ENCODE assay signal across 20 mouse cellular contexts in the genomic region with DNA sequence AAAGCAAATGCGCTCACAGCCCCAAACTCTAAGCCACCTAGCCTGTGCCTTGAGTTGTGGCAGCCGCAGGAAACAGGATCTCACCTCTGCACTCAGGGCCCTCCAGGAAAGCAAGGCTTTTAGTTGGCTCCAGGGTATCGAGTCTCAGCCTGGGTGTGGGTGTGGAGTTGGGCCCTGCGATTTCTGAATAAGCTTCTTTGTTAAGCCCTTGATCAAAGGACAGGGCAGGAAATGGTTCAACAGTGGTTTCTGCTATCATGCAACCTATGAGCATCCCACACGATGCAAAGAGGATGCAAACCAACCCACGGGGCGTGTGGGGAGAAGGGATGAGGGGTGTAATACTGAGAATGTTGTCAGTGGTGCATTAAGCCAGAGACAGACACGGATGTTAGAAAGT. TPM values are rescaled to one million over a fixed set of nuclear protein-coding genes. Genes with fewer than 3 reads are reported as not detected.
DNase-seq lines count a peak whose midpoint lies in the region; ATAC-seq and TF ChIP-seq lines count a peak whose summit lies in the region.
"Had no signal": no experiment of that assay in that cellular context is flagged by ENCODE, and none has a peak within 500 bp of the region (broad histone marks: within the 10 kb centered on the region; RNA-seq: fewer than 3 reads in every experiment).

No protein-coding gene starts in this region.

- H3K4me1 ChIP-seq in limb, embryonic 12.5 days (replicated peaks): peaks cover 7% of the 10 kb centered on the region; the same call in 1 of the 2 replicates
- H3K4me1 ChIP-seq in limb, embryonic 10.5 days: peaks cover 13% of the 10 kb centered on the region; the same call in 1 of the 2 replicates
- H3K4me1 ChIP-seq in forebrain, embryonic 13.5 days: no peaks in the 10 kb centered on the region
- no peaks in the 10 kb centered on the region for H3K4me1 ChIP-seq in cerebellum, adult 2 months (ENCODE audit: control insufficient read depth, insufficient read depth, low read length)
- H3K4me1 ChIP-seq: midbrain, embryonic 12.5 days; neural tube, embryonic 12.5 days had no signal

- 76% methylated on average over 8 of the region's 8 CpGs for WGBS in limb, embryonic 12.5 days
- WGBS in limb, embryonic 10.5 days: 83% methylated on average over 8 of the region's 8 CpGs
- WGBS in forebrain, embryonic 13.5 days: 78% methylated on average over 8 of the region's 8 CpGs
- 83% methylated on average over 8 of the region's 8 CpGs for WGBS in cerebellum, adult 2 months

- H3K36me3 ChIP-seq in limb, embryonic 12.5 days: peaks cover 27% of the 10 kb centered on the region
- H3K36me3 ChIP-seq in limb, embryonic 10.5 days: peaks cover 30% of the 10 kb centered on the region
- H3K36me3 ChIP-seq in forebrain, embryonic 13.5 days (ENCODE audit: poor library complexity, severe bottlenecking): peaks cover 17% of the 10 kb centered on the region
- H3K36me3 ChIP-seq: lung, embryonic 15.5 days had no signal

- H3K9me3 ChIP-seq in limb, embryonic 12.5 days: no peaks in the 10 kb centered on the region
- no peaks in the 10 kb centered on the region for H3K9me3 ChIP-seq in limb, embryonic 10.5 days (replicated peaks)
- no peaks in the 10 kb centered on the region for H3K9me3 ChIP-seq in forebrain, embryonic 13.5 days (replicated peaks)
- H3K9me3 ChIP-seq: embryonic facial prominence, embryonic 13.5 days; kidney, embryonic 15.5 days; lung, embryonic 15.5 days; midbrain, embryonic 12.5 days; neural tube, embryonic 12.5 days had no signal

- TF ChIP-seq CTCF in cerebellum, adult 2 months (IDR thresholded peaks at IDR 0.05; ENCODE audit: borderline replicate concordance, insufficient read depth, low read depth, low read length): no peak
- no peak for TF ChIP-seq CTCF in gastrocnemius, adult 2 months (IDR thresholded peaks at IDR 0.05)

- no peak overlapping the region for H3K27ac ChIP-seq in limb, embryonic 12.5 days
- no peak overlapping the region; the same call in 1 of the 2 replicates for H3K27ac ChIP-seq in limb, embryonic 10.5 days
- no peak overlapping the region for H3K27ac ChIP-seq in forebrain, embryonic 13.5 days
- no peak overlapping the region for H3K27ac ChIP-seq in cerebellum, adult 2 months (ENCODE audit: insufficient read depth, low read length)
- H3K27ac ChIP-seq in gastrocnemius, adult 2 months: no peak overlapping the region
- H3K27ac ChIP-seq: embryonic facial prominence, embryonic 13.5 days; kidney, embryonic 15.5 days; liver, embryonic 14.5 days; lung, embryonic 15.5 days; midbrain, embryonic 12.5 days; neural tube, embryonic 12.5 days had no signal

- 0 out of 2 replicates have a peak overlapping the region, but pooled peaks have one; percentile 13 for H3K9ac ChIP-seq in limb, embryonic 12.5 days (replicated peaks)
- no peak overlapping the region for H3K9ac ChIP-seq in forebrain, embryonic 13.5 days
- H3K9ac ChIP-seq: embryonic facial prominence, embryonic 13.5 days; kidney, embryonic 15.5 days; liver, embryonic 14.5 days; lung, embryonic 15.5 days; midbrain, embryonic 12.5 days; neural tube, embryonic 12.5 days had no signal

- no peak overlapping the region for H3K4me2 ChIP-seq in limb, embryonic 12.5 days
- no peak overlapping the region for H3K4me2 ChIP-seq in forebrain, embryonic 13.5 days
- H3K4me2 ChIP-seq: embryonic facial prominence, embryonic 13.5 days; kidney, embryonic 15.5 days; lung, embryonic 15.5 days; midbrain, embryonic 12.5 days; neural tube, embryonic 12.5 days had no signal

- intact Hi-C loops in gastrocnemius, adult 2 months (cut with DNase I): no loop called here

- no peak overlapping the region for H3K4me3 ChIP-seq in limb, embryonic 12.5 days (replicated peaks)
- no peak overlapping the region for H3K4me3 ChIP-seq in limb, embryonic 10.5 days
- no peak overlapping the region for H3K4me3 ChIP-seq in forebrain, embryonic 13.5 days
- H3K4me3 ChIP-seq in cerebellum, adult 2 months (replicated peaks; ENCODE audit: insufficient read depth, low read depth, low read length): no peak overlapping the region
- no peak overlapping the region for H3K4me3 ChIP-seq in gastrocnemius, adult 2 months
- H3K4me3 ChIP-seq: embryonic facial prominence, embryonic 13.5 days; kidney, embryonic 15.5 days; lung, embryonic 15.5 days; midbrain, embryonic 12.5 days; neural tube, embryonic 12.5 days had no signal

- no peak for TF ChIP-seq POLR2A in cerebellum, adult 2 months (IDR thresholded peaks at IDR 0.05; ENCODE audit: borderline replicate concordance, insufficient read depth, low read length)

- DNase-seq in limb, embryonic 10.5 days (ENCODE audit: low spot score): no peak
- DNase-seq in T-cell, adult 2 months (ENCODE audit: low spot score): peak; percentile 64
- peak; percentile 30 for DNase-seq in thymus, postnatal 4 days
- no peak for DNase-seq in cerebellum, adult 2 months
- DNase-seq in gastrocnemius, adult 2 months: no peak
- DNase-seq: adrenal gland, adult 2 months; cerebellum, adult 9-10 months; heart, adult 11 months; heart, postnatal 4 days had no signal

- H3K27me3 ChIP-seq in limb, embryonic 12.5 days: no peaks in the 10 kb centered on the region
- peaks cover 6% of the 10 kb centered on the region for H3K27me3 ChIP-seq in limb, embryonic 10.5 days (ENCODE audit: low read depth, poor library complexity, severe bottlenecking)
- H3K27me3 ChIP-seq in forebrain, embryonic 13.5 days: peaks cover 4% of the 10 kb centered on the region; the same call in 1 of the 2 replicates
- H3K27me3 ChIP-seq in cerebellum, adult 2 months (ENCODE audit: control insufficient read depth, insufficient read depth, low read length): no peaks in the 10 kb centered on the region
- H3K27me3 ChIP-seq: kidney, embryonic 15.5 days; lung, embryonic 15.5 days had no signal

- ATAC-seq in limb, embryonic 12.5 days (ENCODE audit: insufficient number of reproducible peaks, insufficient read depth, low FRiP score, low TSS enrichment, low read depth): no peak
- peak; percentile 94 for ATAC-seq in inflammation-experienced regulatory T-cells, adult 6 months
- ATAC-seq in forebrain, embryonic 13.5 days: no peak
- ATAC-seq: intestine, embryonic 16.5 days had no signal

RNA-seq across cellular contexts. Expression of a gene that starts 33.8 kb away (rescaled TPM):
- polyA plus RNA-seq in limb, embryonic 12.5 days (2016; fragmentation: Nextera tagmentation; extraction: Ambion mirVana): 3.1 and 3.6 TPM in 2 replicates
- 2.7 and 5.8 TPM in 2 replicates for polyA plus RNA-seq in limb, embryonic 10.5 days (2016; fragmentation: Nextera tagmentation; extraction: Ambion mirVana)
- under 1 TPM in 2 of 3 experiments, not detected in 1; 0.24 to 0.32 TPM for polyA plus RNA-seq in inflammation-experienced regulatory T-cells, adult 6 months (2017; shearing (Covaris generic))
- polyA plus RNA-seq in forebrain, embryonic 13.5 days (2015; fragmentation: Nextera tagmentation; extraction: Ambion mirVana): 8.8 and 9.3 TPM in 2 replicates
- polyA plus RNA-seq in cerebellum, adult 2 months (2012; rRNA removed): 105 and 113 TPM in 2 replicates
- total RNA-seq in gastrocnemius, adult 2 months (2021): 10 to 100 TPM in 1 of 2 experiments, 1 to 10 TPM in 1; 9.6 to 14.7 TPM
- total RNA-seq: monocyte, adult 5-6 weeks had no signal

RNA-seq across cellular contexts. Expression of a gene that starts 34.6 kb away (rescaled TPM):
- polyA plus RNA-seq in limb, embryonic 12.5 days (2016; fragmentation: Nextera tagmentation; extraction: Ambion mirVana): 0.45 and 0.63 TPM in 2 replicates
- polyA plus RNA-seq in limb, embryonic 10.5 days (2016; fragmentation: Nextera tagmentation; extraction: Ambion mirVana): 0.16 and 0.25 TPM in 2 replicates
- polyA plus RNA-seq in inflammation-experienced regulatory T-cells, adult 6 months (2017; shearing (Covaris generic)): not detected
- polyA plus RNA-seq in forebrain, embryonic 13.5 days (2015; fragmentation: Nextera tagmentation; extraction: Ambion mirVana): 0.79 and 0.80 TPM in 2 replicates
- polyA plus RNA-seq in cerebellum, adult 2 months (2012; rRNA removed): 13.7 and 14.2 TPM in 2 replicates
- 1 to 10 TPM in 1 of 2 experiments, not detected in 1; 1.0 TPM for total RNA-seq in gastrocnemius, adult 2 months (2021)
- total RNA-seq: monocyte, adult 5-6 weeks had no signal

Comparison
In these comparisons a context has a peak if more than half of its experiments do, and no peak if none do; other contexts are left out.
1. DNase-seq: peak in T-cell, adult 2 months (single experiment) and thymus, postnatal 4 days (single experiment); none in limb, embryonic 10.5 days (single experiment), cerebellum, adult 2 months (0 of 2) and gastrocnemius, adult 2 months (single experiment).
2. RNA of a gene that starts 33.8 kb away (polyA plus RNA-seq): 105 to 113 TPM in cerebellum, adult 2 months; 8.8 to 9.3 TPM in forebrain, embryonic 13.5 days, 3.1 to 3.6 TPM in limb, embryonic 12.5 days, 2.7 to 5.8 TPM in limb, embryonic 10.5 days and 0.24 to 0.32 TPM in inflammation-experienced regulatory T-cells, adult 6 months; every median in the first group is over 10 times any median in the second.